In the genomic region with DNA sequence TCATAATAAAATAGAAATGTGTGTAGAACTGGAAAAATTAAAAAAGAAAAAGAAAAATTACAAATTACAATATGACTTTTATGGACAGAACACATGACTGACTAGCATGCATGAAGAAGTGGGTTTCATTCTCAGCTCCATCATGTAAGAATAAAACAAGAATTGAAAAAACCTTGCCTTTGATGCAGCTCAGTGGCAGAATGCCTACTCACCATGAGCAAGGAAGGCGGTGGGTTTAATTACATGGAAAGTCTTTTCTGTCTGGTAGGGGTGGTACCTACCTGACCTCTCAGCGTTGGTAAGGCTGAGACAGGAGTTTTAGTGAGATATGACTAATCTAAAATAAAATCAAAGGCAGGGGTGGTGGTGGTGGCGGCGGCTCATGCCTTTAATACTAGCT, we compare ENCODE assay signal across 8 mouse cellular contexts. TPM values are rescaled to one million over a fixed set of nuclear protein-coding genes. Genes with fewer than 3 reads are reported as not detected.
A peak's percentile ranks its signal among the peaks of the same experiment; 100 is the strongest.
DNase-seq lines count a peak whose midpoint lies in the region; ATAC-seq and TF ChIP-seq lines count a peak whose summit lies in the region.

No protein-coding gene starts in this region.

- no peak for ATAC-seq in forebrain, postnatal 0 days
- ATAC-seq in liver, postnatal 0 days: no peak

- WGBS in heart, adult 2 months: 80% methylated on average over 4 of the region's 4 CpGs
- WGBS in forebrain, postnatal 0 days: 69% methylated on average over 4 of the region's 4 CpGs
- WGBS in liver, postnatal 0 days (ENCODE audit: insufficient replicate concordance): 49% methylated on average over 4 of the region's 4 CpGs

- H3K9ac ChIP-seq in heart, adult 2 months (ENCODE audit: low read depth, low read length): no peak overlapping the region
- peak overlapping the region; percentile 59 for H3K9ac ChIP-seq in CH12.LX (ENCODE audit: insufficient read depth, low read depth)
- peak overlapping the region; percentile 22; the same call in 1 of the 2 replicates for H3K9ac ChIP-seq in forebrain, postnatal 0 days
- no peak overlapping the region for H3K9ac ChIP-seq in liver, postnatal 0 days (replicated peaks)

- no peak for TF ChIP-seq POLR2A in heart, adult 2 months (IDR thresholded peaks at IDR 0.05; ENCODE audit: insufficient read depth, low read depth, low read length)
- TF ChIP-seq POLR2A in CH12.LX (IDR thresholded peaks at IDR 0.05; ENCODE audit: low read depth, low read length): no peak

- TF ChIP-seq EP300 in heart, adult 2 months (IDR thresholded peaks at IDR 0.05; ENCODE audit: insufficient read depth, low read depth, low read length): no peak
- no peak for TF ChIP-seq EP300 in CH12.LX (IDR thresholded peaks at IDR 0.05; ENCODE audit: low read length)
- TF ChIP-seq EP300 in liver, postnatal 0 days (IDR thresholded peaks at IDR 0.05; ENCODE audit: low read depth): no peak

- H3K27ac ChIP-seq in heart, adult 2 months: no peak overlapping the region
- no peak overlapping the region for H3K27ac ChIP-seq in CH12.LX (ENCODE audit: insufficient read depth, low read depth)
- H3K27ac ChIP-seq in forebrain, postnatal 0 days (ENCODE audit: low read depth, low read length): no peak overlapping the region
- H3K27ac ChIP-seq in liver, postnatal 0 days (ENCODE audit: low read depth): no peak overlapping the region

- peak overlapping the region; percentile 77 for H3K4me2 ChIP-seq in CH12.LX (ENCODE audit: insufficient read depth, low read depth, poor library complexity, severe bottlenecking)
- peak overlapping the region; percentile 64 for H3K4me2 ChIP-seq in forebrain, postnatal 0 days (ENCODE audit: low read depth)
- H3K4me2 ChIP-seq in liver, postnatal 0 days (ENCODE audit: low read depth, low read length): peak overlapping the region; percentile 90

- no peak for TF ChIP-seq CTCF in heart, adult 2 months (IDR thresholded peaks at IDR 0.05)
- no peak for TF ChIP-seq CTCF in CH12.LX (conservative IDR thresholded peaks at IDR 0.05 in 1 of 2, IDR thresholded peaks at IDR 0.05 in 1 of 2; ENCODE audit: low read depth in 2 of 2, low read length in 2 of 2)
- TF ChIP-seq CTCF in forebrain, postnatal 0 days (IDR thresholded peaks at IDR 0.05; ENCODE audit: low read depth): no peak
- TF ChIP-seq CTCF in liver, postnatal 0 days (IDR thresholded peaks at IDR 0.05; ENCODE audit: low read depth): no peak

- no peaks in the 10 kb centered on the region for H3K27me3 ChIP-seq in heart, adult 2 months (ENCODE audit: control insufficient read depth, insufficient read depth, low read length)
- no peaks in the 10 kb centered on the region for H3K27me3 ChIP-seq in CH12.LX (replicated peaks)
- H3K27me3 ChIP-seq in forebrain, postnatal 0 days (ENCODE audit: insufficient read depth, low read length): no peaks in the 10 kb centered on the region
- no peaks in the 10 kb centered on the region for H3K27me3 ChIP-seq in liver, postnatal 0 days (ENCODE audit: insufficient read depth, low read length)

- peak overlapping the region; percentile 66 for H3K4me3 ChIP-seq in heart, adult 2 months
- H3K4me3 ChIP-seq in CH12.LX (replicated peaks in 1 of 3; ENCODE audit: low read depth in 2 of 3, low read length in 2 of 3, poor library complexity in 1 of 3): peak overlapping the region in 2 of 3 experiments; percentile 21 to 67
- peak overlapping the region; percentile 69 for H3K4me3 ChIP-seq in forebrain, postnatal 0 days (ENCODE audit: low read depth, low read length)
- H3K4me3 ChIP-seq in liver, postnatal 0 days (ENCODE audit: low read depth, low read length): peak overlapping the region; percentile 68; the same call in 1 of the 2 replicates

- TF ChIP-seq RAD21 in CH12.LX (IDR thresholded peaks at IDR 0.05; ENCODE audit: low read depth, low read length): no peak

- H3K79me2 ChIP-seq in heart, adult 2 months (replicated peaks; ENCODE audit: control insufficient read depth, insufficient read depth, low read length): no peaks in the 10 kb centered on the region
- 0 out of 2 replicates have a peak, but pooled peaks cover 3% of the 10 kb centered on the region for H3K79me2 ChIP-seq in CH12.LX (replicated peaks; ENCODE audit: control insufficient read depth, extremely low read depth, insufficient read depth, poor library complexity, severe bottlenecking)

- dilution Hi-C loops in CH12.LX (cut with MboI; ENCODE audit: extremely low pct_ligation_motif_present, extremely low pct_unique_long_range_greater_than_20kb, low sequenced_read_pairs): no loop called here

- intact Hi-C loops in heart, adult 2 months (cut with DNase I): loop anchor here (1.0 to 10.0 kb wide), 2 partner anchors 62 to 400 kb away; no protein-coding TSS in a partner anchor

- no peak for DNase-seq in heart, adult 2 months
- no peak for DNase-seq in heart, adult 8-10 months (ENCODE audit: low spot score)
- DNase-seq in CH12.LX (ENCODE audit: extremely low read depth): no peak
- peak; percentile 8 for DNase-seq in forebrain, postnatal 0 days
- DNase-seq in liver, postnatal 0 days: no peak
- no peak for DNase-seq in frontal cortex, postnatal 10 days (ENCODE audit: low spot score in 2 of 2)
- DNase-seq in cerebellum, postnatal 36 days: no peak
- DNase-seq in gastrocnemius, postnatal 10 days: no peak

- H3K9me3 ChIP-seq in CH12.LX (replicated peaks; ENCODE audit: low read length): peaks cover 9% of the 10 kb centered on the region
- no peaks in the 10 kb centered on the region for H3K9me3 ChIP-seq in forebrain, postnatal 0 days (ENCODE audit: low read length)
- H3K9me3 ChIP-seq in liver, postnatal 0 days (ENCODE audit: low read length): no peaks in the 10 kb centered on the region

- no peaks in the 10 kb centered on the region for H3K36me3 ChIP-seq in heart, adult 2 months (ENCODE audit: control insufficient read depth, insufficient read depth, low read length)
- H3K36me3 ChIP-seq in CH12.LX (replicated peaks in 1 of 2; ENCODE audit: control insufficient read depth in 1 of 2, insufficient read depth in 1 of 2, low read length in 1 of 2): peaks cover 0 to 2% of the 10 kb centered on the region in 2 experiments
- H3K36me3 ChIP-seq in forebrain, postnatal 0 days (ENCODE audit: insufficient read depth): no peaks in the 10 kb centered on the region
- no peaks in the 10 kb centered on the region for H3K36me3 ChIP-seq in liver, postnatal 0 days (replicated peaks; ENCODE audit: insufficient read depth, low read length)

- in situ Hi-C loops in CH12.LX (cut with MboI; ENCODE audit: low pct_ligation_motif_present, low pct_unique_long_range_greater_than_20kb, low sequenced_read_pairs): loop anchor here (5.0 kb wide), 1 partner anchor 63 kb away; no protein-coding TSS in a partner anchor

- no peaks in the 10 kb centered on the region for H3K4me1 ChIP-seq in heart, adult 2 months (ENCODE audit: control insufficient read depth, insufficient read depth, low read length)
- H3K4me1 ChIP-seq in CH12.LX (ENCODE audit: control insufficient read depth in 1 of 2, insufficient read depth in 2 of 2): peaks cover 0 to 28% of the 10 kb centered on the region in 2 experiments; a peak in 2 of 4 replicates
- no peaks in the 10 kb centered on the region for H3K4me1 ChIP-seq in forebrain, postnatal 0 days (ENCODE audit: insufficient read depth)
- peaks cover 11% of the 10 kb centered on the region; the same call in 1 of the 2 replicates for H3K4me1 ChIP-seq in liver, postnatal 0 days (ENCODE audit: insufficient read depth)

TF ChIP-seq in CH12.LX, 34 proteins besides CTCF, POLR2A, EP300 and RAD21 (continues in another document):
- TF ChIP-seq ZMIZ1 (IDR thresholded peaks at IDR 0.05; ENCODE audit: low read depth, low read length) (no peak), ZKSCAN1 (IDR thresholded peaks at IDR 0.05; ENCODE audit: borderline replicate concordance, low read depth, low read length) (no peak), TBP (conservative IDR thresholded peaks at IDR 0.05; ENCODE audit: low read depth, low read length) (no peak), MAX (IDR thresholded peaks at IDR 0.05; ENCODE audit: low read length) (no peak), IRF4 (IDR thresholded peaks at IDR 0.05; ENCODE audit: low read depth, low read length) (no peak), NRF1 (IDR thresholded peaks at IDR 0.05; ENCODE audit: low read depth, low read length) (no peak), SMC3 (IDR thresholded peaks at IDR 0.05; ENCODE audit: low read depth, low read length) (no peak), CHD1 (IDR thresholded peaks at IDR 0.05; ENCODE audit: low read depth, low read length) (no peak), TCF12 (IDR thresholded peaks at IDR 0.05; ENCODE audit: low read depth, low read length) (no peak)

RNA-seq across cellular contexts. Expression of a gene that starts 1.3 kb away (rescaled TPM):
- 1 to 10 TPM; 1.6 to 2.2 TPM for total RNA-seq in heart, adult 2 months (2021)
- 2.5 TPM in 2 replicates for polyA plus RNA-seq in heart, adult 2 months (2012; rRNA removed)
- 1 to 10 TPM; 1.8 to 2.8 (median 2.1) TPM for total RNA-seq in heart, adult 8-10 months (2022)
- total RNA-seq in CH12.LX (2012; rRNA removed) (5.4 and 5.9 TPM in 2 replicates), CH12.LX (2014; rRNA removed) (4.2 and 4.6 TPM in 2 replicates)
- 4.9 and 5.3 TPM in 2 replicates for polyA plus RNA-seq in CH12.LX (2012; ENCODE audit: insufficient read length, low read depth)
- 12.2 and 13.4 TPM in 2 replicates for total RNA-seq in forebrain, postnatal 0 days (2014; rRNA removed)
- polyA plus RNA-seq in forebrain, postnatal 0 days (2015; fragmentation: Nextera tagmentation; extraction: Ambion mirVana): 17.5 and 20.8 TPM in 2 replicates
- 8.4 and 8.9 TPM in 2 replicates for polyA plus RNA-seq in liver, postnatal 0 days (2015; fragmentation: Nextera tagmentation; extraction: Ambion mirVana)
- 1 to 10 TPM; 2.8 to 3.3 TPM for total RNA-seq in gastrocnemius, postnatal 10 days (2021)

RNA-seq across cellular contexts. Expression of a gene that starts 30.5 kb away (rescaled TPM):
- not detected for total RNA-seq in heart, adult 2 months (2021)
- 0.16 TPM in 1 of 2 replicates, not detected in the other for polyA plus RNA-seq in heart, adult 2 months (2012; rRNA removed)
- total RNA-seq in heart, adult 8-10 months (2022): not detected
- total RNA-seq in CH12.LX (2012; rRNA removed) (not detected in 2 replicates), CH12.LX (2014; rRNA removed) (not detected in 2 replicates)
- polyA plus RNA-seq in CH12.LX (2012; ENCODE audit: insufficient read length, low read depth): not detected in 2 replicates
- not detected in 2 replicates for total RNA-seq in forebrain, postnatal 0 days (2014; rRNA removed)
- not detected in 2 replicates for polyA plus RNA-seq in forebrain, postnatal 0 days (2015; fragmentation: Nextera tagmentation; extraction: Ambion mirVana)
- polyA plus RNA-seq in liver, postnatal 0 days (2015; fragmentation: Nextera tagmentation; extraction: Ambion mirVana): not detected in 2 replicates
- not detected for total RNA-seq in gastrocnemius, postnatal 10 days (2021)

RNA-seq across cellular contexts. Expression of a gene that starts 54.4 kb away (rescaled TPM):
- under 1 TPM; 0.21 to 0.36 TPM for total RNA-seq in heart, adult 2 months (2021)
- 0.29 and 0.88 TPM in 2 replicates for polyA plus RNA-seq in heart, adult 2 months (2012; rRNA removed)
- total RNA-seq in heart, adult 8-10 months (2022): 1 to 10 TPM in 1 of 4 experiments, under 1 TPM in 3; 0.09 to 1.3 (median 0.17) TPM
- total RNA-seq in CH12.LX (2012; rRNA removed) (0.21 and 0.34 TPM in 2 replicates), CH12.LX (2014; rRNA removed) (0.45 and 0.64 TPM in 2 replicates)
- 0.41 and 0.74 TPM in 2 replicates for polyA plus RNA-seq in CH12.LX (2012; ENCODE audit: insufficient read length, low read depth)
- total RNA-seq in forebrain, postnatal 0 days (2014; rRNA removed): not detected in 2 replicates
- not detected in 2 replicates for polyA plus RNA-seq in forebrain, postnatal 0 days (2015; fragmentation: Nextera tagmentation; extraction: Ambion mirVana)
- polyA plus RNA-seq in liver, postnatal 0 days (2015; fragmentation: Nextera tagmentation; extraction: Ambion mirVana): 0.85 and 1.1 TPM in 2 replicates
- under 1 TPM in 1 of 2 experiments, not detected in 1; 0.34 TPM for total RNA-seq in gastrocnemius, postnatal 10 days (2021)

Comparison
In these comparisons a context has a peak if more than half of its experiments do, and no peak if none do; other contexts are left out.
1. H3K9ac ChIP-seq: peak in CH12.LX (single experiment) and forebrain, postnatal 0 days (single experiment); none in heart, adult 2 months (single experiment) and liver, postnatal 0 days (single experiment).
2. Peak in every context shown above with its lines, with median percentiles within 50 percentile points of each other: H3K4me3 ChIP-seq and H3K4me2 ChIP-seq.